Mouse (Mus musculus): ENCODE results near the gene Zfp449. TPM values are rescaled to one million over a fixed set of nuclear protein-coding genes. Genes with fewer than 3 reads are reported as not detected.
"Not testable (repeated sequence)": the region's sequence is repeated elsewhere in the genome, so short reads cannot be mapped to it uniquely, and the experiment has no call there.

Zfp449 gene
- polyA plus RNA-seq (2015; fragmentation: Nextera tagmentation; extraction: Ambion mirVana) = 8.3 and 8.9 TPM in 2 replicates

- Histone ChIP-seq H3K4me3 (replicated peaks) (peak within 1 kb of the TSS; percentile 61), H3K4me2 (peak within 1 kb of the TSS; percentile 54), H3K4me1 (no peaks in the 10 kb centered on the region), H3K36me3 (0 out of 2 replicates have a peak, but pooled peaks cover 5% of the 10 kb centered on the region), H3K9me3 (replicated peaks) (no peaks in the 10 kb centered on the region), H3K27me3 (no peaks in the 10 kb centered on the region), H3K9ac (peak within 1 kb of the TSS; percentile 55), H3K27ac (no peak within 1 kb of the TSS)
- ATAC-seq (replicated peaks; ENCODE audit: low FRiP score) = peak; percentile 98
- 28% methylated on average over 39 of the region's 39 CpGs for WGBS
Observed at GRCm38 (mm10) chrX:56346176-56346931, at the start of gene Zfp449. Gene Zfp449 (plus strand): TSS chrX:56346400.

- H3K27me3 ChIP-seq = no peaks in the 10 kb centered on the region
- ATAC-seq (replicated peaks; ENCODE audit: low FRiP score) = no peak
- 81% methylated on average over 5 of the region's 5 CpGs for WGBS
Observed at GRCm38 (mm10) chrX:56307597-56307996, 38.6 kb upstream of the Zfp449 start.

GRCm38 (mm10) chrX:56312813-56313212 is 33.4 kb upstream of the Zfp449 start:
- 80% methylated on average over 1 of the region's 1 CpGs for WGBS
- no peak overlapping the region for H3K4me2 ChIP-seq
- no peak overlapping the region for H3K9ac ChIP-seq
- ATAC-seq (replicated peaks; ENCODE audit: low FRiP score) = no peak
- no peaks in the 10 kb centered on the region for H3K36me3 ChIP-seq
- H3K4me1 ChIP-seq = no peaks in the 10 kb centered on the region
- H3K4me3 ChIP-seq (replicated peaks) = no peak overlapping the region
- H3K27me3 ChIP-seq = no peaks in the 10 kb centered on the region
- H3K9me3 ChIP-seq (replicated peaks) = no peaks in the 10 kb centered on the region
- no peak overlapping the region for H3K27ac ChIP-seq

More at GRCm38 (mm10) chrX:56307597-56307996, 38.6 kb upstream of the Zfp449 start:
- no peaks in the 10 kb centered on the region for H3K36me3 ChIP-seq
- no peaks in the 10 kb centered on the region for H3K9me3 ChIP-seq (replicated peaks)
- no peak overlapping the region for H3K4me2 ChIP-seq
- no peaks in the 10 kb centered on the region for H3K4me1 ChIP-seq
- no peak overlapping the region for H3K9ac ChIP-seq
- H3K27ac ChIP-seq = no peak overlapping the region
- H3K4me3 ChIP-seq (replicated peaks) = no peak overlapping the region

GRCm38 (mm10) chrX:56322096-56322495 is 24.1 kb upstream of the Zfp449 start:
- no peak for ATAC-seq (replicated peaks; ENCODE audit: low FRiP score)
- Histone ChIP-seq H3K4me3 (replicated peaks) (no peak overlapping the region), H3K4me2 (no peak overlapping the region), H3K27ac (no peak overlapping the region), H3K9ac (no peak overlapping the region), H3K4me1 (no peaks in the 10 kb centered on the region), H3K9me3 (replicated peaks) (no peaks in the 10 kb centered on the region), H3K27me3 (no peaks in the 10 kb centered on the region), H3K36me3 (no peaks in the 10 kb centered on the region)
- 72% methylated on average over 5 of the region's 5 CpGs for WGBS

- 75% methylated on average over 2 of the region's 2 CpGs for WGBS
Observed at GRCm38 (mm10) chrX:56322731-56323130, 23.5 kb upstream of the Zfp449 start.

GRCm38 (mm10) chrX:56332046-56332445 is 14.2 kb upstream of the Zfp449 start:
- no peaks in the 10 kb centered on the region for H3K27me3 ChIP-seq
- H3K9ac ChIP-seq = no peak overlapping the region
- H3K4me3 ChIP-seq (replicated peaks) = no peak overlapping the region
- H3K27ac ChIP-seq = no peak overlapping the region
- H3K4me1 ChIP-seq = no peaks in the 10 kb centered on the region
- 71% methylated on average over 3 of the region's 3 CpGs for WGBS
- no peaks in the 10 kb centered on the region for H3K9me3 ChIP-seq (replicated peaks)
- no peaks in the 10 kb centered on the region for H3K36me3 ChIP-seq
- ATAC-seq (replicated peaks; ENCODE audit: low FRiP score) = no peak
- no peak overlapping the region for H3K4me2 ChIP-seq

More at GRCm38 (mm10) chrX:56322731-56323130, 23.5 kb upstream of the Zfp449 start:
- no peaks in the 10 kb centered on the region for H3K4me1 ChIP-seq
- H3K4me2 ChIP-seq = no peak overlapping the region
- H3K9ac ChIP-seq = no peak overlapping the region
- H3K27me3 ChIP-seq = no peaks in the 10 kb centered on the region
- H3K27ac ChIP-seq = no peak overlapping the region
- no peak for ATAC-seq (replicated peaks; ENCODE audit: low FRiP score)
- no peaks in the 10 kb centered on the region for H3K36me3 ChIP-seq
- H3K9me3 ChIP-seq (replicated peaks) = no peaks in the 10 kb centered on the region
- H3K4me3 ChIP-seq (replicated peaks) = no peak overlapping the region

GRCm38 (mm10) chrX:56340305-56340704 is 5.9 kb upstream of the Zfp449 start:
- H3K27ac ChIP-seq = no peak overlapping the region
- no peaks in the 10 kb centered on the region for H3K36me3 ChIP-seq
- H3K27me3 ChIP-seq = no peaks in the 10 kb centered on the region
- ATAC-seq (replicated peaks; ENCODE audit: low FRiP score) = no peak
- no peaks in the 10 kb centered on the region for H3K9me3 ChIP-seq (replicated peaks)
- H3K4me1 ChIP-seq = no peaks in the 10 kb centered on the region
- no peak overlapping the region for H3K4me2 ChIP-seq
- H3K4me3 ChIP-seq (replicated peaks) = no peak overlapping the region
- no peak overlapping the region for H3K9ac ChIP-seq

- Histone ChIP-seq H3K27me3 (no peaks in the 10 kb centered on the region), H3K4me2 (no peak overlapping the region), H3K9me3 (replicated peaks) (no peaks in the 10 kb centered on the region), H3K9ac (no peak overlapping the region), H3K4me1 (no peaks in the 10 kb centered on the region), H3K36me3 (no peaks in the 10 kb centered on the region), H3K27ac (no peak overlapping the region), H3K4me3 (replicated peaks) (no peak overlapping the region)
- ATAC-seq (replicated peaks; ENCODE audit: low FRiP score) = no peak
- 84% methylated on average over 3 of the region's 3 CpGs for WGBS
Observed at GRCm38 (mm10) chrX:56342921-56343320, 3.3 kb upstream of the Zfp449 start.

- 0 out of 2 replicates have a peak, but pooled peaks cover 6% of the 10 kb centered on the region for H3K36me3 ChIP-seq
- no peaks in the 10 kb centered on the region for H3K9me3 ChIP-seq (replicated peaks)
- H3K27me3 ChIP-seq = no peaks in the 10 kb centered on the region
- no peaks in the 10 kb centered on the region for H3K4me1 ChIP-seq
- peak overlapping the region; percentile 55 for H3K9ac ChIP-seq
- H3K27ac ChIP-seq = no peak overlapping the region
- WGBS = 21% methylated on average over 8 of the region's 8 CpGs
- peak overlapping the region; percentile 54 for H3K4me2 ChIP-seq
- peak overlapping the region; percentile 61 for H3K4me3 ChIP-seq (replicated peaks)
- ATAC-seq (replicated peaks; ENCODE audit: low FRiP score) = peak; percentile 27
Observed at GRCm38 (mm10) chrX:56346932-56347253, 693 bp downstream of the Zfp449 start.

GRCm38 (mm10) chrX:56374431-56375128 is 28.4 kb downstream of the Zfp449 start, which contains the start of gene Smim10l2a:
Gene Smim10l2a (plus strand): TSS chrX:56374586.
- Histone ChIP-seq H3K4me3 (replicated peaks) (peak within 1 kb of the TSS; percentile 52), H3K4me2 (peak within 1 kb of the TSS; percentile 71), H3K9ac (0 out of 2 replicates have a peak within 1 kb of the TSS, but pooled peaks have one; percentile 17)
- not testable (repeated sequence) for H3K4me1 ChIP-seq; H3K27me3 ChIP-seq; H3K36me3 ChIP-seq; H3K9me3 ChIP-seq (replicated peaks); H3K27ac ChIP-seq
- WGBS = 22% methylated on average over 51 of the region's 56 CpGs
- peak; percentile 96 for ATAC-seq (replicated peaks; ENCODE audit: low FRiP score)

GRCm38 (mm10) chrX:56380852-56381251 is 34.7 kb downstream of the Zfp449 start:
- ATAC-seq (replicated peaks; ENCODE audit: low FRiP score) = no peak
- no peaks in the 10 kb centered on the region for H3K36me3 ChIP-seq
- H3K4me1 ChIP-seq = no peaks in the 10 kb centered on the region
- H3K4me3 ChIP-seq (replicated peaks) = no peak overlapping the region
- no peak overlapping the region for H3K4me2 ChIP-seq
- no peaks in the 10 kb centered on the region for H3K9me3 ChIP-seq (replicated peaks)
- H3K27ac ChIP-seq = no peak overlapping the region
- H3K9ac ChIP-seq = no peak overlapping the region
- H3K27me3 ChIP-seq = no peaks in the 10 kb centered on the region
- WGBS = 87% methylated on average over 2 of the region's 2 CpGs

GRCm38 (mm10) chrX:56384142-56384541 is 37.9 kb downstream of the Zfp449 start:
- Histone ChIP-seq H3K9ac (no peak overlapping the region), H3K9me3 (replicated peaks) (no peaks in the 10 kb centered on the region), H3K27ac (no peak overlapping the region), H3K4me2 (no peak overlapping the region), H3K4me1 (no peaks in the 10 kb centered on the region), H3K27me3 (no peaks in the 10 kb centered on the region), H3K4me3 (replicated peaks) (no peak overlapping the region), H3K36me3 (no peaks in the 10 kb centered on the region)
- WGBS = 78% methylated on average over 2 of the region's 2 CpGs
- no peak for ATAC-seq (replicated peaks; ENCODE audit: low FRiP score)

All from kidney, embryonic 15.5 days (tissue).